Comparison of ENCODE assay signal across 22 mouse cellular contexts in the genomic region with DNA sequence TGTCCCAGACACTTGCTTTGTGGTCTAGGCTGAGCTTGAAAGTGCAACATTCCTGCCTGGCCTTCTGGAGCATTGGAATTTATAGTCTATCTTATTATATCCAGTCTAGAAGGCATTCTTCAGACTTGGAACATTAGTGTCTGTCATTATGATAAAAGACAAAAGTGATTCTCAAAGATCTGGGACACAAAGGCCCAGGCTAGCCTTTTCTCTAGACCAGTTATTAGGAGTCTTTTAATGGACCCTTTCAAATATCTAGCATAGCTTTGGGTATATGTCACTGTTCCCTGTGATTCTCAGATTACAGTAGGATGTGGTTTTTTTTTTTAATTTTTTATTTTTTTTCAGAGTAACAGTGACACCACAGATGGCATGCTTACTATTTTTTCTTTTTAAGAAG.
"Had no signal": no experiment of that assay in that cellular context is flagged by ENCODE, and none has a peak within 500 bp of the region (broad histone marks: within the 10 kb centered on the region; RNA-seq: fewer than 3 reads in every experiment).

No protein-coding gene starts in this region.

- H3K27ac ChIP-seq: heart, adult 2 months; heart, embryonic 13.5 days; heart, embryonic 15.5 days; hindbrain, embryonic 13.5 days; hindbrain, embryonic 15.5 days; hindbrain, postnatal 0 days; kidney, embryonic 15.5 days; kidney, postnatal 0 days; left cerebral cortex, adult 2 months; limb, embryonic 12.5 days; liver, embryonic 13.5 days; liver, embryonic 15.5 days had no signal

- DNase-seq: gastrocnemius, adult 2 months; gastrocnemius, postnatal 10 days; gastrocnemius, postnatal 25 days; heart, adult 2 months; heart, postnatal 14 days; heart, postnatal 36 days; kidney, adult 11 months; kidney, adult 2 months; kidney, postnatal 14 days; kidney, postnatal 36 days; liver had no signal
